Mouse (Mus musculus): ENCODE measurements around the gene Vwa5b2. TPM values are rescaled to one million over a fixed set of nuclear protein-coding genes. Genes with fewer than 3 reads are reported as not detected.

Gene Vwa5b2
- polyA plus RNA-seq, 1 experiment from 2014 or later = 7.3 TPM

DNA sequence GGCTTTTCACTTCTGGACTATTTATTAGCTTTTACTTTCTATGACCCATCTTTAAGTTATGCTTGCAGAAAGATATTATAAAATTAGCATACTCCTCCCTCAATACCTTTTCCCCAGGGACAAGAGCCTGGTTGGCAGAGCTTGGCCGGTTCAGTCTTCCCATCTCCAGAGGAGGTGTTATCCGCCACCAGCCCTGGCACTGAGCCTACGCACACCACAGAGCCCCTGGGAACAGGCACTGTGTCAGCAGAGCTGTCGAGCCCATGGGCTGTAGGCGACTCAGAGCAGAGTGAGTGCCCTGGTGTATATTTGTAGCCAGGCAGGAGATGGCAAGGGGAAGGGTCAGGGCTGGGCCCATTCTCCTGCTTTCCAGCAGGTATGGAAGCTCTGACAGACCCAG, 11.2 kb downstream of the Vwa5b2 start:
- Histone ChIP-seq H3K4me1 (replicated peaks; ENCODE audit: control insufficient read depth, insufficient read depth, low read length) (no peaks in the 10 kb centered on the region), H3K9ac (replicated peaks; ENCODE audit: low read depth, low read length) (no peak overlapping the region), H3K27ac (ENCODE audit: low read length) (no peak overlapping the region), H3K4me3 (replicated peaks; ENCODE audit: low read length) (no peak overlapping the region), H3K27me3 (replicated peaks; ENCODE audit: control insufficient read depth, insufficient read depth, low read length) (no peaks in the 10 kb centered on the region), H3K4me2 (ENCODE audit: low read length) (no peak overlapping the region), H3K9me3 (ENCODE audit: control insufficient read depth, low read length) (no peaks in the 10 kb centered on the region), H3K36me3 (ENCODE audit: control insufficient read depth, insufficient read depth) (no peaks in the 10 kb centered on the region)
- no peak for ATAC-seq
- WGBS = 67% methylated on average over 5 of the region's 5 CpGs

DNA sequence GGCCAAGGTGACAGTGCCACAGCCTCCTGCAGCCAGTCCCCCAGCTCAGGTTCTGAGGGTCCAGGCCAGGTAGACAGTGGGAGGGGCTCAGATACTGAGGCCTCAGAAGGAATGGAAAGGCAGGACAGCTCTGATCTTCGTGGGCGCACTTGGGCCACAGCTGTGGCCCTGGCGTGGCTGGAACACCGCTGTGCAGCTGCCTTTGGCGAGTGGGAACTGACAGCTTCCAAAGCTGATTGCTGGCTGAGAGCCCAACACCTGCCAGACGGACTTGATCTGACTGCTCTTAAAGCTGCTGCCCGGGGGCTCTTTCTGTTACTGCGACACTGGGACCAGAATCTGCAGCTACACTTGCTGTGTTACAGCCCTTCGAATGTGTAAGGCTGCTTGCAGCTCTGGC, 15.4 kb downstream of the Vwa5b2 start:
- H3K9ac ChIP-seq (replicated peaks; ENCODE audit: low read depth, low read length) = no peak overlapping the region
- H3K36me3 ChIP-seq (ENCODE audit: control insufficient read depth, insufficient read depth) = peaks cover 11% of the 10 kb centered on the region; the same call in 1 of the 2 replicates
- H3K27me3 ChIP-seq (replicated peaks; ENCODE audit: control insufficient read depth, insufficient read depth, low read length) = no peaks in the 10 kb centered on the region
- H3K4me2 ChIP-seq (ENCODE audit: low read length) = no peak overlapping the region
- no peak overlapping the region for H3K4me3 ChIP-seq (replicated peaks; ENCODE audit: low read length)
- no peaks in the 10 kb centered on the region for H3K9me3 ChIP-seq (ENCODE audit: control insufficient read depth, low read length)
- H3K4me1 ChIP-seq (replicated peaks; ENCODE audit: control insufficient read depth, insufficient read depth, low read length) = peaks cover 5% of the 10 kb centered on the region
- ATAC-seq = peak; percentile 32; the same call in 1 of the 2 replicates
- WGBS = 41% methylated on average over 9 of the region's 9 CpGs
- H3K27ac ChIP-seq (ENCODE audit: low read length) = no peak overlapping the region

GRCm38 (mm10) chr16:20610501-20611356, 21.5 kb downstream of the Vwa5b2 start:
- Histone ChIP-seq H3K36me3 (ENCODE audit: control insufficient read depth, insufficient read depth) (peaks cover 10% of the 10 kb centered on the region; the same call in 1 of the 2 replicates), H3K4me1 (replicated peaks; ENCODE audit: control insufficient read depth, insufficient read depth, low read length) (peaks cover 17% of the 10 kb centered on the region), H3K4me2 (ENCODE audit: low read length) (peak overlapping the region; percentile 99), H3K9ac (replicated peaks; ENCODE audit: low read depth, low read length) (peak overlapping the region; percentile 71), H3K9me3 (ENCODE audit: control insufficient read depth, low read length) (no peaks in the 10 kb centered on the region), H3K27me3 (replicated peaks; ENCODE audit: control insufficient read depth, insufficient read depth, low read length) (no peaks in the 10 kb centered on the region), H3K4me3 (replicated peaks; ENCODE audit: low read length) (peak overlapping the region; percentile 54), H3K27ac (ENCODE audit: low read length) (peak overlapping the region; percentile 69)
- ATAC-seq = peak; percentile 75
- WGBS = under 1% methylated on average over 28 of the region's 28 CpGs

DNA sequence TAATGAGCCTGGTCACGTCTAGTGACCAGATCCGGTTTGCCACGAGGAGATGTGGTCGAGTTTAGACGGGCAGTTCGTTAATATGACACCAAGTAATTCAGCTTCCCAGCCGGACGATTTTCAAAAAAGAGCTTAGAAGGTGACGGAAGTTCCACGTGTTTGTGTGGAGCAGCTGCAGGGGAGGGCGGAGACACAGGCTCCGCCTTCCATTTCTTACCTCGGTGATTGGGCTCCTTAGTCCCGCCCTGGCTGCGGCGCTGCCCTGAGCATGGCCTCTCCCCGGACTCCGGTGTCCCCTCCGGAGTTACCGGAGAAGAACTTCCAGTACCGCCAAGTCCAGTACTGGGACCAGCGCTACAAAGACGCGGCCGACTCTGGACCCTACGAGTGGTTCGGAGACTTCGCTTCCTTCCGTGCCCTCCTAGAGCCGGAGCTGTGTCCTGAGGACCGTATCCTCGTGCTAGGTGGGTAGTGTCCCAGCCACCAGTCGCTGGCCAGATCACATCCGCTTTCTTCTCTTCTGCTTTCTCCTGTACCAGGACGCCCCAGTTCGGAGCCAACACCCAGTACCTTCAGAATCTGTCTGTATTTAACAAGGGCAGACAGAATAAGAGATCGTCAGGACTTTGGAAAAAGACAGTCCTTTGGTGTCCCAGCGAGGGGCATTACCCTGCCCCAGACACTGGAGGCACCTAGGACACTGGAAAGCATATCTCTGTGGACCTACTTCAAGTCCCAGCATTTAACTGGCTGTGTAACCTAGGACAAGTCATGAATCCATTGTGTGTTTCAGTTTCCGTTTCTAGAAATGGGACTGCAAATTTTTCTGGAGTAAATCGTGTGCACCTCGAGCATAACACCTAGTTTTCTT, 22.3 kb downstream of the Vwa5b2 start, which contains the start of the genes Eef1akmt4, Gm49333 and Alg3:
Eef1akmt4 (plus strand) TSS at position 237 of the 871 bp plus-strand sequence.
Gm49333 (plus strand) TSS at position 254 of the 871 bp plus-strand sequence.
Alg3 (minus strand) TSS at position 379 of the 871 bp plus-strand sequence.
- WGBS = 1% methylated on average over 41 of the region's 41 CpGs
- peaks cover 6% of the 10 kb centered on the region; the same call in 1 of the 2 replicates for H3K36me3 ChIP-seq (ENCODE audit: control insufficient read depth, insufficient read depth)
- peak; percentile 95 for ATAC-seq
- peak within 1 kb of the TSS; percentile 99 for H3K4me2 ChIP-seq (ENCODE audit: low read length)
- peak within 1 kb of the TSS; percentile 69 for H3K27ac ChIP-seq (ENCODE audit: low read length)
- no peaks in the 10 kb centered on the region for H3K27me3 ChIP-seq (replicated peaks; ENCODE audit: control insufficient read depth, insufficient read depth, low read length)
- H3K4me1 ChIP-seq (replicated peaks; ENCODE audit: control insufficient read depth, insufficient read depth, low read length) = peaks cover 17% of the 10 kb centered on the region
- H3K4me3 ChIP-seq (replicated peaks; ENCODE audit: low read length) = peak within 1 kb of the TSS; percentile 54
- no peaks in the 10 kb centered on the region for H3K9me3 ChIP-seq (ENCODE audit: control insufficient read depth, low read length)
- peak within 1 kb of the TSS; percentile 71 for H3K9ac ChIP-seq (replicated peaks; ENCODE audit: low read depth, low read length)

DNA sequence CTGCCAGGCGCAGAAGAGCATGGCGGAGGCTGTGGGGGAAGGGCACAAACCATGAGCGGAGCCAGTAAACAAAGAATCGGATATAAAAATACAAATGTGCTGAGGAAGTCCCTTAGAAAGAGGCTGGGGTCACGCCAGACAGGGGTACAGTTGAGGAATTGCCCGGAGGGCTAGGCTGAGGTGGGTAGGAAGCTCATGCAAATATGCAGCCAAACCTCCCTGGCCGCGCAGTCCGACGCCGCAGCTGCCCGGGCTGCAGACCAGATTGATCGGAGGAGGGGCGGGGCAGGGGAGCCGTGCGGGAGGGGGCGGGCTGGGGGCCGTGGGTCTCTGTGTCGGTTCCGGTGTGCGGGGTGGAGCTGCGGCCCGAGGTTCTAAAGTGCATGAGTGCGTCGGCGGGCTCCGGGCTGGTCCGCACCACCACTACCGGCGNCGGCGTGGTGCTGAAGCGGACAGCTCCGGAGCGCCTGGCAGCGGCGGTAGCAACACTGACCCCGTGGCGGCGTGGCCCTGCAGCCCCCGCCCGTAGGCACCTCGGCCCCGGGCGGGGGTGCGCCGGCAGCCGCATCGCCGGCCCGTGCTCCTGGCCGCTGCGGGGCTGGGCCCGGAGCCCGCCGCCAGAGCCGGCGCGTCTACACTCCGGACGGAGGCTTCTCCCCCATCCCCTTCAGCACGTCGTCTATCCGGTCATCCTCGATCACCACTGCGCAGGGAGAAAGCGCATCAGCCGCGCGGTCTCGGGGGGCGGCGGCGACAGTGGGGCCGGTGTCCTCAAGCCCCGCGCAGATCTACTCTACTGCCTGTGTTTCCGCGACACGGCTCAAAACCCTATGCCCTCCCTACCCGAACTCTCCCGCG, 30.5 kb downstream of the Vwa5b2 start:
- under 1% methylated on average over 79 of the region's 83 CpGs for WGBS
- H3K4me2 ChIP-seq (ENCODE audit: low read length) = peak overlapping the region; percentile 92

DNA sequence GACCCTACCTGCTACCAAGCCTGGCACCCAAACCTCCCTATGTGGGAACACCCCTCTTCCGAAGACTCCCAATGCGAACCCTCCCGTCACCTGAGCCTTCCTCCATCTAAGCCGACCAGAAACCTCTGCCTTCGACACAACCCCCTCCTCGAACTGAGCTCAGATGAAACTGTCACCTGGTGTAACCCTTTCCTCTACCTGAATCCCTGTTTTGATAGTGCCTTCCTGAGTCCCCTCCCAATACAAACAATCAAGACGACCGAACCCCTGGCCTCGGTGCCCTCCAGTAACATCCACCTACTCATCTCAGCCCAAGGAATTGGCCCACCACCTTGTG, 31.1 kb downstream of the Vwa5b2 start:
- no peaks in the 10 kb centered on the region for H3K36me3 ChIP-seq (ENCODE audit: control insufficient read depth, insufficient read depth)
- H3K4me3 ChIP-seq (replicated peaks; ENCODE audit: low read length) = peak overlapping the region; percentile 78
- H3K27me3 ChIP-seq (replicated peaks; ENCODE audit: control insufficient read depth, insufficient read depth, low read length) = no peaks in the 10 kb centered on the region
- ATAC-seq = peak; percentile 1; the same call in 1 of the 2 replicates
- H3K9me3 ChIP-seq (ENCODE audit: control insufficient read depth, low read length) = no peaks in the 10 kb centered on the region
- H3K27ac ChIP-seq (ENCODE audit: low read length) = peak overlapping the region; percentile 92
- WGBS = under 1% methylated on average over 9 of the region's 9 CpGs
- peak overlapping the region; percentile 92 for H3K4me2 ChIP-seq (ENCODE audit: low read length)
- H3K9ac ChIP-seq (replicated peaks; ENCODE audit: low read depth, low read length) = peak overlapping the region; percentile 72
- H3K4me1 ChIP-seq (replicated peaks; ENCODE audit: control insufficient read depth, insufficient read depth, low read length) = peaks cover 16% of the 10 kb centered on the region

More for the DNA sequence above, 30.5 kb downstream of the Vwa5b2 start:
- H3K4me1 ChIP-seq (replicated peaks; ENCODE audit: control insufficient read depth, insufficient read depth, low read length) = peaks cover 16% of the 10 kb centered on the region
- ATAC-seq = peak; percentile 6; the same call in 1 of the 2 replicates
- peak overlapping the region; percentile 92 for H3K27ac ChIP-seq (ENCODE audit: low read length)
- no peaks in the 10 kb centered on the region for H3K36me3 ChIP-seq (ENCODE audit: control insufficient read depth, insufficient read depth)
- H3K4me3 ChIP-seq (replicated peaks; ENCODE audit: low read length) = peak overlapping the region; percentile 78
- peak overlapping the region; percentile 72 for H3K9ac ChIP-seq (replicated peaks; ENCODE audit: low read depth, low read length)
- H3K27me3 ChIP-seq (replicated peaks; ENCODE audit: control insufficient read depth, insufficient read depth, low read length) = no peaks in the 10 kb centered on the region
- no peaks in the 10 kb centered on the region for H3K9me3 ChIP-seq (ENCODE audit: control insufficient read depth, low read length)

- H3K9ac ChIP-seq (replicated peaks; ENCODE audit: low read depth, low read length) = peak overlapping the region; percentile 72
- WGBS = 0% methylated on average over 32 of the region's 32 CpGs
- no peaks in the 10 kb centered on the region for H3K9me3 ChIP-seq (ENCODE audit: control insufficient read depth, low read length)
- peaks cover 16% of the 10 kb centered on the region for H3K4me1 ChIP-seq (replicated peaks; ENCODE audit: control insufficient read depth, insufficient read depth, low read length)
- H3K27me3 ChIP-seq (replicated peaks; ENCODE audit: control insufficient read depth, insufficient read depth, low read length) = no peaks in the 10 kb centered on the region
- H3K27ac ChIP-seq (ENCODE audit: low read length) = peak overlapping the region; percentile 92
- ATAC-seq = peak; percentile 18
- peak overlapping the region; percentile 92 for H3K4me2 ChIP-seq (ENCODE audit: low read length)
- no peaks in the 10 kb centered on the region for H3K36me3 ChIP-seq (ENCODE audit: control insufficient read depth, insufficient read depth)
- H3K4me3 ChIP-seq (replicated peaks; ENCODE audit: low read length) = peak overlapping the region; percentile 78
These were observed 31.5 kb downstream of the Vwa5b2 start for GRCm38 (mm10) chr16:20620751-20621190.

- H3K36me3 ChIP-seq (ENCODE audit: control insufficient read depth, insufficient read depth) = no peaks in the 10 kb centered on the region
- H3K4me2 ChIP-seq (ENCODE audit: low read length) = peak within 1 kb of the TSS; percentile 92
- peak within 1 kb of the TSS; percentile 92 for H3K27ac ChIP-seq (ENCODE audit: low read length)
- H3K9ac ChIP-seq (replicated peaks; ENCODE audit: low read depth, low read length) = peak within 1 kb of the TSS; percentile 72
- H3K4me1 ChIP-seq (replicated peaks; ENCODE audit: control insufficient read depth, insufficient read depth, low read length) = peaks cover 16% of the 10 kb centered on the region
- WGBS = under 1% methylated on average over 63 of the region's 92 CpGs
- no peaks in the 10 kb centered on the region for H3K27me3 ChIP-seq (replicated peaks; ENCODE audit: control insufficient read depth, insufficient read depth, low read length)
- peak within 1 kb of the TSS; percentile 78 for H3K4me3 ChIP-seq (replicated peaks; ENCODE audit: low read length)
- peak; percentile 62 for ATAC-seq
- H3K9me3 ChIP-seq (ENCODE audit: control insufficient read depth, low read length) = no peaks in the 10 kb centered on the region
These were observed 32.1 kb downstream of the Vwa5b2 start, which contains the start of gene Camk2n2 for GRCm38 (mm10) chr16:20621191-20621990. Gene Camk2n2, minus strand, starts transcription at chr16:20621287.

Measured in forebrain, embryonic 16.5 days (tissue).